Mouse (Mus musculus) thymus, postnatal 0 days (tissue): ENCODE measurements around the gene Gsto2. TPM values are rescaled to one million over a fixed set of nuclear protein-coding genes. Genes with fewer than 3 reads are reported as not detected.

ENCODE experiments used
- DNase-seq: peaks from one replicate; pipeline ENCODE4 v3.0.0-alpha.2; 2015; ENCODE audit warnings: low spot score
- polyA plus RNA-seq: library from polyadenylated mRNA; unstranded; fragments of >200 nt; fragmentation: Nextera tagmentation; extraction: Ambion mirVana; gene quantifications from 2 replicates; pipeline ENCODE4 v1.2.1, GENCODE M21; 2015

Gene Gsto2
- polyA plus RNA-seq, 1 experiment from 2014 or later: 0.52 TPM

DNA sequence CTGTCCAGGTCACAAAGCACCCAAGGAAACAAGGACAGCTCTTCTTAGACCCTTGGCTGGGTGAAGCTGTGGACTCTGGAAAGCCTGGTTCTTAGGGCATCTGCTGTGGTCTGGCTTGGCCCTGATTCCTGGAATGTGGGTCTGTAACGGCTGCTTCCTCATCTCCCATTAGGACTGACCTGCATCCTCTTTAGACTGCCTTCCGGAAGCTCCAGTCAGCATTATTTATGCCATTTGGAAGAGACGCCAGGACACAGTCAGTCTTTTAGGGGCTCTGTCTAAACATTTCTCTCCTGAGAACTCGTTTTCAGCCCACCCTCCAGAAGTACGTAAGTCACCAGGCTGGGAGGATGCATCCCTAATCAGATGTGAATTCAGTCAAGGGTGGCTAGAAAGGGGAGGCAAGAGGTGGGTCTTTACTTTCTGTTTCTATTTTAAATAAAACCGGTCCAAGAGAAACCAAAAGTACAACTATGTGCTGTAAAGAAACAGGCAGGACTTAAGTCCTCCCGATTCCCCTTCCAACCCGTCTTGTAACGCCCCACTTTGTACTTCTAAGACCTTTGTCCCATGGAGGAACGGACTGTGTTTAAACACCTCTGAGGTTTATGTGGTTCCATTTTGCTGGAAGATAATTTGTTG, 25.3 kb downstream of the Gsto2 start:
- peak; percentile 20 for DNase-seq

DNA sequence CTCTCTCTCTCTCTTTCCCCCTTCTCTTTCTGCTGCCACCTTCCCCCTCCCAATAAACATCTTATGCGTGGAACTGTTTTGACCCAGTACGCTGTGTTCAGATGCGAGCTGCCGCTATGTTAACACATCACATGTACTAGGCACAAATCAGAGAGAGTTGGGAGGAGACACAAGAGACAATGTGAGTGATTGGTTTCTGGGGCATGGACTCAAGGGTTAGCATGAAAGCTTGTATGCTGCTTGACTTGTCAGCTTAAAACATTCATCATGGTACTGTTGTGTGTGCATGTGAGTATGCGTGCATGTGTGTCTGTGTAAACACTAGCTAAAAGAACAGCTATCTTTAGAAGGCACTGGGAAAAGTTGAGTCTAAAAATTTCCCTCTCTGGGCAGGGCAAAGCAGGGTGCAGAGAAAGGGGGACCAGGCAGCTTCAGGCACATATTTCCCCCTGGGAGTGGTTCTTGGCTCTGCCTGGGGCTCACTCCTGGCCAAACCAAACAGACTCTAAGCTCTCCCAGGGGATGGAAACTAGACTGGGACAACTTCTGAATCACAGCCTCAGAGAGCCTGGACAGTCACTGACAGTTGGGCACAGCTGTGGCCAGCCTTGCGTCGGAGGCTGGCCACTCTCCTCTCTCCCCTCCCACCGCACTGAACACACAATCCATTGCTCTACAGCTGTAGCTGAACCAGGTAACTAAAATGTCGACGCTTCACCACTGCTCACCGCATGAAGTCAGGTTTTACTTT, 26.4 kb downstream of the Gsto2 start:
- DNase-seq: no peak

DNA sequence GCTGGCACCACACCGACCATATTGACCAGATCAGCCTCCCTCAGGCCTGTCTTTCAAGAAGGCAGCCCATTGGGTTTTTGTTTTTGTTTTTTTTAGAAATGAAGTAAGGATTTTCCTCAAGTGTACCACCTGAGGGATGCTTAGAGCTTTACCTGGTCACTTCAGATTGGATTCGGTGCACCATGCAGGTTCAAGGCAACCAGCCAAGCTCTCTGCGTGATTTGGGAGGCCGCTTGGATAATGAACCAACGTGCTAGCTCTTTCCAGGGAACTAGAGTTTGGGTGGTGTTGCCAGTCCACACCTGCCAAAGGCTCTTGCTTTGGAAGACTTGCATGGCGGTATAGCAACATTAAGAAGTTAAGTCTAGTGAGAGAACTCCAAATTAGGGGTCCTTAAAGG, 27.8 kb downstream of the Gsto2 start:
- no peak for DNase-seq

DNA sequence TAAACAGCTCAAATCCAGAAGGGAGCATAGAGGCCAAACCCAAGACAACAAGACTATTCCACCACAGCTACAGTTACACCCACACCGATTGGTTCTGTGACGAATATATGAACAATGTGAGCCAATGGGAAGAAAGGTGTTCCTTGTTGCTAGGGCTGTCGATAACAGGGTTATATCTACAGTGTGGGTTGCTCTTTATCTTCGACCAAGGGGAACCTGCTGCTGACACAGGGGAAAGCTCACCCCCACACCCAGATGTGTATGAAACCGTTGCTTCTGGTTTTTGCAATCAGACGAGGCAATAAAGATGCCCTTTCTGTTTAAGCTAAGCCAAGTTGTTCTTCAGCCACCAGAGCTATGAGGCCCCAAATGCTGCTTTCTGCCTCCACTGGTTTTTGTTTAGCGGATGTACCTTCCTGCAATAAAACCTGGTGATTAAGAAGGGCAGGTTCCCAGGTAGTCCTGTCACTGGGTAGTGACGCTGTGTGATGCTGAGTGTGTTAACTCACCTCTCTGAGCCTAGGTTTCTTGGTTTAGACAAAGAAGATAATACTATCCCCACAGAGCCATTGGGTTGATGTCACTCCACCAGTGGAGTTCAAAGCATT, 33.2 kb downstream of the Gsto2 start:
- DNase-seq: no peak

DNA sequence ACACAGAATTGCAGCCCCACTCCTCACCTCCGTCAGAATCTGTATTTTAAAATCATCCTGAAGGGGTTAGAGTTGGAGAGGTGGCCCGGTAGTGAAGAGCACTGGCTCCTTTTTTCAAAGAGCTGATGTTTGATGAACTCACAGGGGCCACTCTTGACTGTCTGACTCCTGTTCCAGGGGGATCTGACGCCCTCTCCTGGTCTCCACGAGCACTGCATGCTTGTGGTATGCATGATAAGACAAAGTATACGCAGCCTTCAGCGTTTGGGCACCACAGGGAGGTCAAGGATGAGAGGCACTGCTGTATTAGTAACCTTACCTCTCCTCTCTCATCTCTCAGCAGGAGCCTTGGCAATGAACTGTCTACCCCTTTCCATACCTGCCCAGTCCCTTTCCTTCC, 34.7 kb downstream of the Gsto2 start:
- DNase-seq: no peak

DNA sequence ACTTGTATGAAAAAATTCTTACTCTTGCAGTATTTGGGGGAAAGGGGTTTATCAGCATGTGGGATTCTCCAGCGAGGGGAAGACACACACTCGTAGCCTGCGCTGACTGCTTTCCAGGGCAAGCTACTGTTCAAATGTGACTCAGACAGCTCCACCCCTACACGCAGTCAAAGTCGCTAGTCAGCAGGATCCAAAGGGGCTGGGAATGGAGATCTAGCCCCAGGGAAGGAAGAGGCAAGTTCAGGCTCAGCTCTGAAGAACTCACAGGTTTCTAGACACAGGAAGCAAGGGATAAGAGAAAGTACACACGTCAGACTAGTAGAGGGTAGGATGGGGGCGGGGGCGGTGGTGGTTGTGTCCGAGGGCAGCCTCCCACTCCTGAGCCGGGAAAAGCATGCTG, 35.2 kb downstream of the Gsto2 start:
- no peak for DNase-seq

DNA sequence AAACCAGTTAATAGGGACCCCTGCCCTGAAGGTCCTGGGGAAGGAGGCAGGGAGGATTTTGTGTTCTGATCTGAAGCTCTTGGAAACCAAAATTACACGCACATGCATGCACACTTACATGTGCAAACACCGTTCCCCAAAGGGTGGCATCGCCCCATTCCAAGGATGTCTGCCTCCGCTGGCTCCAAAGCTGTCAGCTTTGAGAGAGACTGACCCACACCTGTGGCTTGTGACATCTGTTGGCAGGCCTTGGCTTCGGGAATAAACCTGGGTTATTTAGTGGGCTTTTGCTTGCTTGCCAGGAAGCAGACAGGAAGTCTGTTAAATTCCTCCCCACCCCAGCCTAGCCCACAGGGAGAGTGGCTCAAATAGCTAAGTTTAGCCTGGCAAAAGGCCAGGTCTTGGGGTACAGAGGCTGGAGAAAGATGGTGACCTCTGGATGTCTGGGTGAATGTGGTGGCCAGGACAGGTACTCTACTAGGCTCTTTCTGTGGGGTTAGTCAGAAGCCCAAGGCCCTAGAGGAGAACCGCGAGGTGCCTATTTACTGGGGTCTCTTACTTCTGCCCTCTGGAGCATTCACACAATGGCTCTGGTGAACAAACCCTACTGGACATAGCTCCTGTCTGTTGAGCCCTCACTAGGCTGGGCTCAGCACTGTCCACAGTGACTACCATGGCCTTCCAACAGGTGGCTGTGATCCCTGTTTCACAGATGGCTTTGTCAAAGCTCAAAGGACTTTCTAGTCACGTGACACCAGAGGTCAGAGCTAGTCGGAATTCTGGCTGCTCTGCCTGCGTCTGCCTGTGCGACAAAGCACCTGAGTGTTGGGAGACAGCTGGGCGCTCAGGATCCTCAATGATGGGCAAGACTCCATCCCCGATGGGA, 37.2 kb downstream of the Gsto2 start:
- no peak for DNase-seq

DNA sequence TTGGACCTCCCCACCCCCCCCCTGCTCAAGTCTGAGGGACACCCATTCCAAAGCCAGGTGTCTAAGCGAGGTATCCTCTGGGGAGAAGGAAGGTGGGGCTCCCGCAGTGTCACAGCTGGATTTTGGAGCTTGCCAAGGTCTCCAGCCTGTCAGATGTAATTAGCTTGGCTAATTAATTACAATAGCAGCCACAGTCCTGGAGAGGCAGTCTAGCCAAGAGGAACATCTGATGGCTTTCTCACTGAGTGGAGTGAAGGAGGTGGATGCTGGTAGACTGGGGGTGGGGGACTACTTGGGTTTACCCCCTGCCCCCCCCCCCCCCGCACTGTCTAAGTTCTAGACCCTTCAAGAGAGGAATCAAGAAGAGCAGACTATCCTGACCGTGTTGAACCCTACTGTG, 38.3 kb downstream of the Gsto2 start:
- no peak for DNase-seq

DNA sequence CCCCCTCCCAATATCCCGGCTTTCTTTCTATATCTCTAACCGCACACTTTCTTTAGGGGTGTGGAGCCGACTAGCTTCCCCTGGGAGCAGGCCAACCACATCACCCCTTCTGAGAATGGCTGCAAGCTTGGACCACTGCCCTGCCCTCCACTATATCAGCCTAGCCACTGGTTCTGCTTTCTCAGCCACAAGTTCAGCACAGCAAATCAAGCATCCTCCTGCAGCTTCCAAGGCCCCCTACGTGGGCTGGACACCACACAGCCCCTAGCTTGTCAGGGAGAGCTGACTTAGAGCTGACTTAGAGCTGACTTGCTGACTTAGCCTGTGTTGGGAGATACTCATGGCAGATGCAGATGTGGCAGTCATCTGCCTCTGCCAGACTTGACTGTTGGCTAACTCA, 39.7 kb downstream of the Gsto2 start:
- DNase-seq: no peak

DNA sequence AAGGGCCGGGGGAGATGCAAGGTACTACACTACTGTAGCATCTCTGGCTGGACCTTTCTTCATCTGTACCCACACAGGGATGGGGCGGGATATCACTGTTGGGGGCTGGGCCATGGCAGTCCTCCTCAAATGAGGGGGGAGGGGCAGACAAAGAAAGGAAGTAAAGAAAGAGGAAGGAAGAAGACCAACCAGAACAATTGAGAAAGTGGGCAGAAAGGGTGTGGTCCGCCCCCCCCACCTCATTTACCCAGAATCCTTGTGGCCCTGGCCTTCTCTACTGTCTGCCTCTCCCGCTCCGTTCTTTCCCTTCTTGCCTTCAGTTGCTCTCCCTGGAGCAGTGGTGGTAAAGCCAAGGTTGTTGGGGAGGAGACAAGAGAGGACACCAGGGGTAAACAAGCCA, 40.3 kb downstream of the Gsto2 start:
- DNase-seq: no peak

DNA sequence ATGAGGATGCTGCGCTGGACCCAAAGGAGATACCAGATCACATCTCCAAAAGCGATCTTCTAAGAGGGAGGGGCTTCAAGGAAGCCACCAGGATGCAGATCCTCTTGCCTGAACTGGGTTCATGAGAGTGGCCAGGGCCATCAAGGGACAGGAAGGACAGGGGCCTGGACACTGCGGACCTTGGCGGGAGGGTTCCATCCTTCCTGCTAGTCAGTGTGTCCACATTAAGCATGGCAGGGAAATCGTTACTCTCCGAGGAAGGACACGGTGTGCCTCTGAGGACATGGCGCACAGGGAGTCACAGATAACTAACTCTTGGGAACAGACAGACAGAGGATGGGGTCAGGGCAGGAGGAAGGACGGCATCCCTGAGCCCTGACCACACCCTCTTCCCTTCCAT, 42.3 kb downstream of the Gsto2 start:
- no peak for DNase-seq

DNA sequence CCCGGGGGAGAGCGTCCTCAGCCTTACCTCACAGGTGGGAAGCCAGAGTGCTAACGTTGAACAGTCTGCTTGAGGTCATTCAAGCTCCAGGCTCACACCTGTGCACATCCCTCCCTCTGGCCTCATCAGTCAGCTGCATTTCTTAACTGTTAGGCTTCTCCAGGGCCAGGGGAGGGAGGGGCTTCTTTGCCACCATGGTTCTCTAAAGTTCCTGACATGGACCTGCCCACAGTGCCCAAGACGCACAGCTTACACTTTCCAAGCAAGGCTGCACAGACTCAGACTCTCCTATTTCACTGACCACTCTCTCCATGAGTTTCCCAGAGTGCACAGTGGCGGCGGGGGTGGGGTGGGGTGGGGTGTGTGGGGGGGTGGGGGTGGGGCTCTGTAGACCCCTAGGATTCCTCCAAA, 43.6 kb downstream of the Gsto2 start:
- DNase-seq: no peak

DNA sequence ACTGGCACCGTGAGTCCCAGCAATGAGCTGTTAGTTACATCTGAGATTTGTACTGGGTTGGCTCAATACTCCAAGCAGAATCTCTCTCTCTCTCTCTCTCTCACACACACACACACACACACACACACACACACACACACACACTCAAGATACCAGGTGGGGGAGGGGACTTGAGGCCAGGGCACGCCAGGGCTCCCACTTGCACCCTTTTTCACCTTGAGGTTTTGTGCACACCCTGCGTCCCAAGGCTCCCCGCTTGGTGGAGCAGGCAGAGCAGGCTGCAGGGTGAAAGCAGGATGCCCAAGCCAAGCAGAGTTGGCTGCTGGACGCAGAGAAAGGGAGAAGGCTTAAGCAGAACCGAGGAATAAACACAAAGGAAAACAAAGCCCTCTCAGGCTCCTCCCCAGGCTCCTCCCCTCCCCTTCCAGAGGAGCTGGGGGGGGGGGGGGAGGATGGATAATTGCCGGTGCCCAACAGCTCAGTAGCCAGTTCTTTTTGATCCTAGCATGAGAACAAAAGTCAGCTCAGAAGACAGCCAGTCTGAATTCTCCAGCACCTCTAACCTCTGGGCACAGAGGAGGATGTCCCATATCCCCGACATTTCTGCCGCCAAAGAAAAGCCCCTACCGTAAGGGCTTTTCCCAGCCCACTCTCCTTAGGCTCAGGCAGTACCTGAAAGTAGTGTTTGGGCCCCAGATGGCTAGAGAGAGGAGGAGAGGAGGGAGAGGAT, 44.2 kb downstream of the Gsto2 start:
- peak; percentile 37 for DNase-seq

DNA sequence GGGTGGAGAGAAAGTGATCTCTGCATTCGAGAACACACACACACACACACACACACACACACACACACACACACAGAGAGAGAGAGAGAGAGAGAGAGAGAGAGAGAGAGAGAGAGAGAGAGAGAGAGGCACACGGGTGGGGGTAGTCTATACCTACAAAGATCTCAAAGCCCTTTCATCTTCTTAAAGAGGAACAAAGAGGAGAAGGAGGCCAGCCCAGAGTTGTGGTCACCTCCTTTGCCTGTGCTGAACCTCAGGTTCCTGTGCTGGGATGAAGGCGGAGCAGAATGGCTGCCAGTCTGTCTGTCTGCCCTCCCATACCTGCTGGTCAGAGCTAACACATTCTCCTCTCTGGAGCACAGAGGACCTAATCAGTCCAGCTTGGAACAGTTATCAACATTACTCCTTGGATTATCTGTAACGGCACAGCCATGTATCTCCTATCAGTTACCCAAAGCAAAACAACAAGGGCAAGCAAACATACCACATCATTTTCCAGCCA, 44.8 kb downstream of the Gsto2 start:
- DNase-seq: peak; percentile 65

DNA sequence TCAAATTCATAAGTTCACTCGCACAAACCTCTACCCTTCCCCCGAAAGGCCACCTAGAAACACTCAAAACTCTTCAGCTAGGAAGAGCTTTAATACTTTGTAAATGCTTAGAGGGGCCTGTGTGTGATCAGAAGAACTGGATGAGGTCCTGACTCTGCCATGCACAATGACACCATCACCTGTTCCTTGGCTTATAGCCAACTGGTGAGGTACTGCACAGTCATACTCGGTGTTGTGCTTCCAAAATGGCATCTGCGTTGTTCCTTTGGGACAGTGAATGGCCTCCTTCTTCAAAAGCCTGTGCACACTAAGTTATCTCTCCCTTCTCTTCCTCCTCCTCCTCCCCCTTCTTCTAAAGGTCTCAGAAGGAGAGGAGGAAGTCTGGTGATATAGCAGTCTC, 45.4 kb downstream of the Gsto2 start:
- peak; percentile 35 for DNase-seq

DNA sequence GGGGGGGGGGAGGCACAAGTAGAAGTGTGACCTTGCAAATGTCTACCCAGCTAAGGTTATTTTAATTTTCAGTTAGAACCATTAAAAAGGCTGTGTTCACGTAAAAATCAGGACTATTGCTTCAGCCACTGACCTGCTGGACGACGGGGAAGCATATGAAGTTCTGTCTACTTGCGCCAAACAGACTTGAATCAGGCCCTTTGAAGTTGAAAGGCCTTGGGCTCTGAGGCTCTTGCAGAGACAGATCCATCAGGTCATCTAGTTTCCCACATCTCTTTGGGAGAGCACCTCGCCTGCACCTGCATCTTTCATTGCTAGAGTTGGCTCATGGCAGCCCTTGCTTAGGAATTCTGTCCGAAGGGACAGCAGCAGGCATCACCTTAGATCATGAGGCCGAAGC, 48.0 kb downstream of the Gsto2 start:
- no peak for DNase-seq

DNA sequence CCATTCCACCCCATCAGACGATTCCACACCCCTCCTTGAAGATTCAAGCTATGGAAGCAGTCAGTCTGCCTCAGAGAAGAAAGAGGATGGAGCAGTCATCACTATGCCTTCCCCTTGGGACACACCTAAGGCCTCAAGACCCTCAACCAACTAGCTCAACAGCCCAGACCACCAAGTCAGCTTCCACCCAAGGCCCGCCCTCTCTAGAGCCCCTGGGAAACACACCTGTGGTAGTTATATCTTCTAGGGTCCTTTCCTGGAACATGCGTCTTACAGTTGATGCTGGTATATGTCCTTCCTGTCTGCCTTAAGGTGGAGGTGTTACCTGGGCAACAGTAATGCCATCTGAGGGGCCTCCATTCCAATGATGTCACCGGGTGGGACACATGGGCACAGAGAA, 48.9 kb downstream of the Gsto2 start:
- DNase-seq: no peak

DNA sequence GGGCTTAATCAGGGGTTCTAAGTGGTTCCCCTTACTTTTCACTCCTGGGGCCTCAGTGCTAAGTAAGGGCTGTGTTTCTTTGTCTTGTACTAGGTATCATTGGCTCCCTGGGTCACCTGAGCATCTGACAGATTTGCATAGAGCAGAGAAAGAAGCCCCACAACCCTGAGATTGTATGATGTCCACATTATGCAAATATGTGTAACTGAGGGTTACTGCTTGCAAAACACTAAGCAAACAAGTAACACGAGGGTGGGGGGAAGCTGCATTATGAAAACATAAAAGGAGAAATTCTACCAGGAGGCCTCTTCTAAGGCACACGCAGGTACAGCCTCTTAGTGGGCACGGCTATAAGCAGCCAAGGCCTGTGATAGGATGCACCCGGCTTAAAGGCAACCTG, 49.9 kb downstream of the Gsto2 start:
- no peak for DNase-seq

DNA sequence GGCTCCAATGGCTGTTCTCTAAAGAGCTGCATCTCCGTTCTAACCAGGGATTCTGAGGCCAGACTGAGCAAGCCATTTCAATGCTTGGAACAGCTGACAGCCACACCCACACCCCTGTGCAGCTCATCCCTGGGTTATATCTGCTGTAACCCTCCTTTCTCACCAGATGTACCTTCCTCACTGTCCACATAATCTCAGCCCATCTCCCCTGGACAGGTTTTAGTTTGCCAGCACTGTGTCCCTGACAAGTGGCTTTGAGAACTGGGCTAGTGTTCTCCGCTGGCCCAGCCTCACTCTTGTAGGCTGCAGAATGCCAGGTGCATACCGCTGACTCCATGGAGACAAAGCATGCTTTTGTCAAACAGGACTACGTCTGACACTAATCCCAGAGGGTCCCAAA, 52.1 kb downstream of the Gsto2 start:
- no peak for DNase-seq

DNA sequence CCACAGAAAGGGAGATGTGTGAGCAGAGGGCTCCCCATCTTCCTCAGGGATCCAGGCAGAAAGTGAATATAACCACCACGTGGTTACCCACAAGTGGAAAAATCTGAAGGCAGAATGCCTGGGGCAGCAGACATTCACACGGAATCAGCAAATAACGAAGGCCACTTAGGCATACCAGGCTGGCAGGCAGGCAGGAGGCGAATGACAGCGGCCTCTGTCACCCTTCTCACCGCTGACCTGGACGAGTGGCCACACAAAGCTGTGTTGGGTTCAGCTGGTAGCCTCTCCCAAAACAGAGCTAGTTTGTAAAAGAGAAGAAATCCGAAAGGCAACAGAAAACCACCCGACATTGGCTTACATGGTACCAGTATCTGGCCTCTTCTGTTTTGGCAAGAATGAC, 52.7 kb downstream of the Gsto2 start:
- DNase-seq: no peak
